Mouse (Mus musculus) right cerebral cortex, postnatal 10 days (tissue): ENCODE measurements at regions not wholly inside any gene's neighbourhood (a gene's known extent, or its start where the extent isn't known, plus 50 kb on each side); places are given as distances from the start of the nearest gene placed in this dataset.
"Not testable (repeated sequence)": the region's sequence is repeated elsewhere in the genome, so short reads cannot be mapped to it uniquely, and the experiment has no call there.

Experiments
- DNase-seq, 2 experiments: peaks; one replicate each; pipeline ENCODE4 v3.0.0; 2021; ENCODE audit warnings: low spot score in 2 of 2

DNA sequence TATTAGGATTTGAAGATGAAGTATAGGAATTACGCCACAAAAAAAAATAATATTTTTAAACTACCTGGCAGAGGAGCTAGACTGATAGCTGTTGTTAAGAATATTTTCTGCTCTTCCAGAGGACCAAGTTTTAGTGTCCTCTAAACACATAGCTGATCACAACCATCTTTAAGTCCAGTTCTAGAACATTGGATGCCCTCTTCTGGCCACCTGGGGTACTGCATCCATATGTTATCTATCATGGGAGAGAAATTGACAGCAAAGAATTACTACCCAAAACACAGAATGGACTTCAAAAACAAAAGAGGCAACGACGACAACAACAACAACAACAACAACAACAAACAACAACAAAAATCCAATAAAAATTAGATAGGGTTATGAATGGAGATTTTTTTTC is 71.0 kb upstream of the Prl4a1 start:
- peak in 1 of 2 experiments; percentile 25 for DNase-seq

DNA sequence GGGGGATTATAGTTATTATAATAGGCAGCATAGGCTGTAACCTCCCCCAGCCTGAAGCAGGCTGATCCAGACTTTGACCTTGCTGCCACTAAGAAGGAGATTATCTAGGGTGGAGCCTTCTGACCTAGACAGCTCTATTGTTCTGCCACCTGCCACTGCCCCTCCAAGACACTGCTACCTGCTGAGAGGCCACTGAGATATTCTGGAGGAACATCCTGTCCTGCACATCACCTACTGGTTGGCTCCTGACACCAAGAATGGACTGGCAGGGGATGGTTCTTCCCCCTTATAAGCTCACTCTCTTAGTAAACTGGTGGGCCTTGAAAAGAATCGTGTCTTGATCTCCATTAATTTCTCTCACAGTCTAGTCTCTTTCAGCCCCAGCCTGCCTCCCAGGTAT is 55.6 kb upstream of the Prl4a1 start:
- not testable (repeated sequence) for DNase-seq

DNA sequence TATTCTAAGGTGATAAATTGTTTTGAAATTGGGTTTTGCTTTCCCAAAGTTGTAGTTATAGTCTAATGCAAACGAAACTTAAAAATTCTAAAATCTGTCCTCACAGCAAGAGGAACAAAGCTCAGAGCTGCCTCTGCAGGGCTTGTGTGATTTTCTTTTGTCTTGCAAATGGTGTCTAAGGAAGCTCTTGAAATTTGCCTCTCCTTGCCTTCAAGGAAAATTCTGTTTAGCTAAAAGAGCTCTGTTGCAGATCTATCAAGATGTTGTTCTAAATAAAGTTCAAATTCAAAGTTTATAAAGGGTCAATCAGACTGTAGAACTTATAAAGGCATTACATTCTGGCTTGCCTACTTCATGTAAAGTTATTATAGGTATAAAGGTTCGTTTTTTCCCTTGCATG is 53.6 kb upstream of the Prl4a1 start:
- DNase-seq: not testable (repeated sequence)

- DNase-seq: not testable (repeated sequence)
Observed at GRCm38 (mm10) chr13:27966021-27966420, 50.0 kb upstream of the Prl4a1 start.
